In genomic region chr5:125614348-125614747, GRCm38 (mm10) we compare ENCODE assay signal across 11 mouse cellular contexts.
DNase-seq lines count a peak whose midpoint lies in the region; TF ChIP-seq lines count a peak whose summit lies in the region.
"Had no signal": no experiment of that assay in that cellular context is flagged by ENCODE, and none has a peak within 500 bp of the region (broad histone marks: within the 10 kb centered on the region; RNA-seq: fewer than 3 reads in every experiment).

No protein-coding gene starts in this region.

- TF ChIP-seq POLR2A in thymus, adult 2 months (IDR thresholded peaks at IDR 0.05; ENCODE audit: control insufficient read depth, extremely low read depth, insufficient read depth, low read length, poor library complexity), result no peak

- WGBS in thymus, adult 2 months, result 51% methylated on average over 2 of the region's 2 CpGs

- H3K27ac ChIP-seq in thymus, adult 2 months (ENCODE audit: control insufficient read depth, insufficient read depth, low read length), result no peak overlapping the region
- H3K27ac ChIP-seq: heart, embryonic 13.5 days had no signal

- peak; percentile 9 to 25 for DNase-seq in adrenal gland, postnatal 36 days
- DNase-seq in adrenal gland, postnatal 25 days, result no peak
- DNase-seq in kidney, adult 18-20 months, result peak; percentile 12
- no peak for DNase-seq in kidney, adult 11 months
- peak; percentile 12 for DNase-seq in thymus, postnatal 4 days
- no peak for DNase-seq in thymus, adult 2 months
- DNase-seq in MN1 (ENCODE audit: low spot score), result no peak
- DNase-seq in layer of hippocampus, adult 9-10 months (ENCODE audit: low spot score), result no peak
- DNase-seq: B cell, adult 2 months; lung, postnatal 14 days had no signal

- H3K36me3 ChIP-seq in thymus, adult 2 months (ENCODE audit: control insufficient read depth, insufficient read depth, low read length), result no peaks in the 10 kb centered on the region
- H3K36me3 ChIP-seq: heart, embryonic 13.5 days had no signal

- no peak for TF ChIP-seq CTCF in thymus, adult 2 months (IDR thresholded peaks at IDR 0.05; ENCODE audit: borderline replicate concordance, control insufficient read depth, extremely low read depth, insufficient read depth, low read length, poor library complexity)

- H3K4me1 ChIP-seq in thymus, adult 2 months (replicated peaks; ENCODE audit: control insufficient read depth, insufficient read depth, low read length), result no peaks in the 10 kb centered on the region
- H3K4me1 ChIP-seq: heart, embryonic 13.5 days had no signal

- H3K4me3 ChIP-seq in thymus, adult 2 months (ENCODE audit: control insufficient read depth, insufficient read depth, low read length), result no peak overlapping the region
- H3K4me3 ChIP-seq: heart, embryonic 13.5 days had no signal

- no peaks in the 10 kb centered on the region for H3K27me3 ChIP-seq in thymus, adult 2 months (ENCODE audit: control insufficient read depth, insufficient read depth, low read length)
- H3K27me3 ChIP-seq: heart, embryonic 13.5 days had no signal

Comparison
In these comparisons a context has a peak if more than half of its experiments do, and no peak if none do; other contexts are left out.
1. DNase-seq: peak in adrenal gland, postnatal 36 days (2 of 2), kidney, adult 18-20 months (single experiment) and thymus, postnatal 4 days (single experiment); none in adrenal gland, postnatal 25 days (single experiment), kidney, adult 11 months (single experiment), thymus, adult 2 months (single experiment), MN1 (single experiment) and layer of hippocampus, adult 9-10 months (single experiment).